Mouse (Mus musculus): ENCODE results near the gene Gm266. TPM values are rescaled to one million over a fixed set of nuclear protein-coding genes. Genes with fewer than 3 reads are reported as not detected.

Gene Gm266
- total RNA-seq, 1 experiment from 2014 or later, result not detected

DNA sequence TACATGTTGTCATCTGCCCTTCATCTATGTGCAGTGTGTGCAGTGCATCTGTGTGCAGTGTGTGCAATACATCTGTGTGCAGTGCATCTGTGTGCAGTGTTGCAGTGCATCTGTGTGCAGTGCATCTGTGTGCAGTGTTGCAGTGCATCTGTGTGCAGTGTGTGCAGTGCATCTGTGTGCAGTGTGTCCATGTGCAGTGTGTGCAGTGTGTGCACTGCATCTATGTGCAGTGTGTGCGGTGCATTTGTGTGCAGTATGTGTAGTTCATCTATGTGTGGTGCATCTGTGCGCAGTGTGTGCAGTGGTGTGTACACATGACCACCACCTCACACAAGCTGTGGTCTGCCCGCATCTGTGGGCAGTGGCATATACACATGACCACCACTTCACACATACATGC, 19.3 kb downstream of the Gm266 start:
- ATAC-seq (ENCODE audit: extremely low read depth, insufficient number of reproducible peaks, low FRiP score, poor library complexity, severe bottlenecking), result no peak

DNA sequence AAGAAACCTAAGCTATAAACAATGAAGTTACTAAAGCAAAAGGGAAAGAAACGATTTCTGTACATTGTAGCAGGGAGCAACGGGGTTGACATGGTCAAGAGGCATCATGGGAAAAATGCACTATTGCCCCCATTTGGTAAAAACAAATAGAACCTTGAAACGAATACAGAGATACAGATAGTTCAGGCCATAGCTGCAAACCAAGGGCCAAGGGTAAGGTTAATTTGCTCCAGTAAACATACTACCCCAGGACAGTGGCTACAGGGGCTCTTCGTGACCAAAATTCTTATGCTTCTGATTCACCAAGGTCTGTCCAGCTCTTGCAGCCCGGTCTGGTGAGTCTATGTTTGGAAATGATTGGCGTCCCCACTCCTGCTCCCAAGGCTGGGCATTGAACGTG, 22.1 kb downstream of the Gm266 start:
- ATAC-seq (ENCODE audit: extremely low read depth, insufficient number of reproducible peaks, low FRiP score, poor library complexity, severe bottlenecking), result no peak

DNA sequence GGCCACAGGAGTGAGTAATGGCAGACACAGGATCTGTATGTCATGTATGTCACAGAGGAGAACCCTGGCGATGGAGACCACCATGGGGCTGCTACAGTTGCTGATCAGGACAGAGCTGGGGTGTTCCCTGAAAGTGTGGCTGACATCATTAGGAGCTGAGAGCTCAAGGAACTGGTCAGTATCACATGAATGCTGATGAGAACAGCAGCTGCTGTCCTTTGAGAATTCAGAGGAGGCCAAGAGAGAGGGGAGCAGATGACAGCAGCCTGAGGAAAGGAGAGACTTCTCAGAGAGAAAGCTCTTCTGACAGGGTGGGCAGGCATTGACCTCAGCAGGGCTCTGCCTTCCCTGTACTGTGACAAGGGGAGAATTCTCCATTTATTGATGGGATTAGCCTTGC, 27.9 kb downstream of the Gm266 start:
- ATAC-seq (ENCODE audit: extremely low read depth, insufficient number of reproducible peaks, low FRiP score, poor library complexity, severe bottlenecking), result no peak

DNA sequence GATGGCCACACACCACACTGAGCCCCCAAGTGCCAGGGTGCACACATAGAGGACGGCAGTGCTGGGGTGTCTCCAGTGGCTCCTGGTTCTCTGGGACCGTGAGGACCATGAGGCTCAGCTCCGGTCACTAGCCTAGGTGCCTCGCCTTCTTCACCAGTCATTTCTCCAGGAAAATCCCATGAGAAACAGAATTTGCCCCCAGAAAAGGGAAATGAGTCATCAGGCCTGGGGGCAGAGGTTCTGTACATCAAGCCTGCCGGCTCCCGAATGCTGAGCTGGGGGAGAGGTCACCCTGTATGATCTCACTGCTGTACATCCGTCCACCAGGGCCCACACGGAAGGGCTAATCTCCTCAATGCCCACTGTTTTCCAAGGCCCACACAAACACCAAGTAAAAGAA, 29.8 kb downstream of the Gm266 start:
- no peak for ATAC-seq (ENCODE audit: extremely low read depth, insufficient number of reproducible peaks, low FRiP score, poor library complexity, severe bottlenecking)

DNA sequence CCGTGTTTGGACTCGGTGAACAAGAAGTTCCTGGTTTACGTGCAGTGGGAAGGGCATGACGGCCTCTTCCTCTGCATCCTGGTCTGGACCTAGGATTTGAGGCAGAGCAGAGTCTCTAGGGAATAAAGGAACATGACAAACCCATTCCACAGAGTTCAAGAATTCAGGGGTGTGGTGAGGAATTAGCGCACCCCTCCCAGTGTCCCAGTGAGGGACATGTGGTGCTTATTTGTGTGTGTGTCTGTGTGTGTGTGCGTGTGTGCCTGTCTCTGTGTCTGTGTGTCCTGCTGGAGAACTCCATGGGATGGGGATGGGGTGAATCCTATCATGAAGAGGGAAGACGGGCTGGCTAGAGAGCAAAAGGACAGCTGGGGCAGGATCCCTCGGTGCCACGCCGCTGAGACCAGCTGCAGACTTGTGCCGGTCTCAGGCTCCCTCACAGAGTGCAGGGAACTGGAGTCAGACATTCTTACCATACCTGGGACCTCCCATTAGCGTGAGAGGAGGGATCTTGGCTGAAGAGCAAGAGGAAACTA, 30.2 kb downstream of the Gm266 start:
- ATAC-seq (ENCODE audit: extremely low read depth, insufficient number of reproducible peaks, low FRiP score, poor library complexity, severe bottlenecking), result no peak

DNA sequence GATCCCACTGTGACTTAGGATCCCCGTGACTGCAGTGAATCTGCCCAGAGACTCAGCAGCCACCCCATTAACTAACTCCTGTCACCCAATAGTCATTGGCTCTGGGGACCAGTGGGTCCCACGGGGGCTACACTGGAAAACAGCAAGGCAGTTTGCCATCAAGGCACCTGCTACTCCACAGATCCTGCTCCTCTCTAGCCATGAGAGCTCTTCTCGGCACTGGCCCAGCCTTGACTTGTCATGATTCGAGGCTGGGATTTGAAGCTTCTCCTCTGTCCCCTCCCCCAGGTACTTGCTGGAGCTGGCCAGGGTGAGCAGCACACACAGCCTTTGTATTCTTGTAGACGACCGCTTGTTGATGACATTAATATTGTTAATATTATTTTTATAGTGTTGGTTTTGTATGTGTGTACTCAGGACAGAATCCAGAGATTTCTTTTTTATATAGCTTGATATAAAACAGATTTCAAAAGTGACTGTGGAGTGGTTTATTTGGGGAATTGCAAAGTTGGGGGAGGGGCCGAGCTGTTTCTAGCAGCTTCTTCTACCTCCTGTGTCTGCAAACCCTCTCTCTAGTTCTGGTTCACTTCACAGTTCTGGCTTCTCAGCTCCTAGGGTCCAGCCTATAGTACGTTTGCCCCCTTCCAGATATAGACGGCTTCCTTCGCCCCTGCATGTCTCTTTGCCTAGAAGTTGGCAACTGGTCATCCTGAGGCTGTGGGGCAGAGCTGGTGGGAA, 30.9 kb downstream of the Gm266 start:
- ATAC-seq (ENCODE audit: extremely low read depth, insufficient number of reproducible peaks, low FRiP score, poor library complexity, severe bottlenecking), result no peak

DNA sequence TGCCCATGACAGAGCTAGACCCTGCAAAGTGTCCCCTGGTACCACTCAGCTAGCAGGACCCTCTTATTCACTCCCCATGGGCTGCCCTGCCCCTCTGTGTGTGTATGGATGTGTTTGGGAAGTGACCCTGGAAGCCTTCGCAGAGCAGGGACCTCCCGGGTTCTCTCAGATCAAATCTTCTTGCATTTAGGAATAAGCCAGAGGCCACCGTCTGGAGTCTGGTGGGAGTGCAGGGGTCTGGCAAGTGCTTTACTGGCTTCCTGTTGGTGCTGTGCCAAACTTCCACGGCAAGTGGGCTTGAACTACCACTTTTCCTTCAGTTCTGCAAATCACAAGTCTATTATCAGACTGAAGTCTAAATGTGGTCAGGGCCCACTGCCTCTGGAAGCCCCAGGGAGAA, 31.6 kb downstream of the Gm266 start:
- ATAC-seq (ENCODE audit: extremely low read depth, insufficient number of reproducible peaks, low FRiP score, poor library complexity, severe bottlenecking), result no peak

DNA sequence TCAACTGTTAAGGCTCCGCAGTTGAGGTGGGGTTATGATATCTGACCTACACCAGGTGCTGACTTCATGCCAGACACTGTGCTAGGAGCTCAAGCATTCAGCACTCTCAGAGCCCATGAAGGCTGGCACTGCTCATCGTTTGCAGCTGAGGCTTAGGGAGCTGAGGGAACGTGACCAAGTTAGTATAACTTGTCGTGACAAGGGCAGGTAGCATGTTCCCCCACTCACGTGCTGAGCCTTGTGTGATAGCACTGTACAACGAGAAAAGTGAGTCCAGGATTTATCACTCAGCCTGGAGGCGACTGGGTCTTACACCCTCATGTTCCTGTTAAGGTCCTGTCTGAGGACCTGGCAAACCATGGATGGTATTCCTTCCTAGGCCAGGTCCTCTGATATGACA, 34.1 kb downstream of the Gm266 start:
- ATAC-seq (ENCODE audit: extremely low read depth, insufficient number of reproducible peaks, low FRiP score, poor library complexity, severe bottlenecking), result no peak

DNA sequence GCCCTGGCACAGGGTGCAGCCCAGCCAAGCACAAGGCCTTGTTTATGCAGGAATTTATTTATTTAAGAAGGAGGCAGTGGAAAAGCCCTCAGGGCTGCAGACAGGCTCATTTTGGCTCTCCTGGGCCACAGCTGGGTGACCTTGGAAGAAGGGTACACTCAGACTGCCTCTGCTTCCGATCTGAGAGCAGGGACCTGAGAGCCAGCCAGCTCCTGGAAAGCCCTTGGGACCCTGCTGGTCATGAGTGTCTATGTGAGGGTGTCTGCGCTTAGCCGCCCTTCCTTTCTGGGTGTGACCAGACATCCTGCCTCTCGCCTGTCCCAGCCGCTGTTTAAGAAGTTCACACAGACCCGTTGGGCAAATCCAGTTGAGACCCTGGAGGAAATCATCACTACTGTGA, 35.3 kb downstream of the Gm266 start:
- ATAC-seq (ENCODE audit: extremely low read depth, insufficient number of reproducible peaks, low FRiP score, poor library complexity, severe bottlenecking), result no peak

DNA sequence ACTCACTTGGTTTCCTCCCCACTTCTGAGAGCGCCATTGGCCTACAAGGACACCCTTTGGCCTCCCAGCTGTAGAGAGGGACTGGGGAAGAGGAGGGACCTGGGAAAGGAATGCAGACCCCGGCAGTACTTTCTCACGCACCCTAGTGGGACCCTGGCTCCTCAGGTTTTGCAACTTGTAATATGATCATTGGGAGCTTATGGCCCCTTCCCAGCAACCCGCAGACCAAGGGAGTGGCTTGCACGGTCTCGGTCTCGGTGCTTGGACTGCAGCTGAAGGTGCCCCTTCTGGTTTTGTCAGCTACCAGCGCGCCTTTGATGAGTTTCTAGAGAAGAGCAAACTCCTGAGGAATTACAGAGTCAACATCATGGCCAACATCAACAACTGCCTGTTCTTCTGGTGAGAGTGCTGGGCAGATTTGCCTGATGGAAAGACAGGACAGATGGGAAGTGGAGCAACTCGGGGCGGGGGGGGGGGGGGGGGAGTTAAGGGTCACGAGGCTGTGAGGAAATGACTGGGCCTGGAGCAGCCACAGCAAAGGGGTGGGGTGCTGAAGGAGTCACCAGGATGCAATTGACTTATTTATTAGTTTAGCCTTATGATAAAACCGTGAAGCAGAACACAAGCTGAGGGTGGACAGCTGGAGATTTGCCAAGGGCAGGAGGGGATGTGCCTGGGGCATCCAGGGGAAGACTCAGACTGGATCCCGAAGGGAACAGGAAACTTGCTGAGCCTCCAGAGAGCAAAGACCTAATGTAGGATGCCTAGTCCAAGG, 36.5 kb downstream of the Gm266 start:
- ATAC-seq (ENCODE audit: extremely low read depth, insufficient number of reproducible peaks, low FRiP score, poor library complexity, severe bottlenecking), result no peak

DNA sequence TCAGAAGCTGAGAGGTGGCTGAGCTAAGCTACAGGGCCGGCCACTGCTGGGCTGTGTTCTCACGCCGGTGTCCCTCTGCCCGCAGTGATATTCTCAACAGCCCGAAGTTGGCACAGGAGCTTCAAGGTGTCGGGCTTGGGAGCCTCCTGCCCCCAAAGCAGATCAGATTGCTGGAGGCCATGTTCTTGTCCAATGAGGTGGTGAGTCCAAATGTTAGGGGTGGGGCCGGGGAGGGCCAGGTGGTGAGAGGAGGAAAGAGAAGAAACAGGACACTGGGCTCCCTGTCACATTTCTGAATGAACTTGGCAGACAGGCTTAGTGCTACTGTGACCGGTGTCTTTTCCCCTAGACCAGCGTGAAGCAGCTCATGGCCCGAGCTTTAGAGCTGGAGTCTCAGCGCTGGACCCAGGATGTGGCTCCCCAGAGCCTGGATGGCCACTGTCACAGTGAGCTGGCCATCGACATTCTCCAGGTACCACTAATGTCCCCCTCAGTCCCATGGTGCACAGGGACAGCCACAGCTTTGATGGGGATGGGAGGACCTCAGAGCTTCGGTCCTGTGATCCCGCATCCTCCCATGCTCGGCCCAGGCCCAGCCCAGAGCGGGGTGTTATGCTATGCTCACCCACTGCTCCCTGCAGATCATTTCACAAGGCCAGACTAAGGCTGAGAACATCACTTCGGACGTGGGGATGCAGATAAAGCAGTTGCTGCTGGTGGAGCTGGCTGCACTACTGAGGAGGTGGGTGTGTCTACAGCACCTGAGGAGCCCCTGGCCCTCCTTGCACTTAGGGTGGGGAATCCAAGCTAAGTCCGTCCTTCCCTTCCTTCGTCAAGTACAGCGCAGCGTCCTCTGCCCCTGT, 37.5 kb downstream of the Gm266 start:
- ATAC-seq (ENCODE audit: extremely low read depth, insufficient number of reproducible peaks, low FRiP score, poor library complexity, severe bottlenecking), result no peak

DNA sequence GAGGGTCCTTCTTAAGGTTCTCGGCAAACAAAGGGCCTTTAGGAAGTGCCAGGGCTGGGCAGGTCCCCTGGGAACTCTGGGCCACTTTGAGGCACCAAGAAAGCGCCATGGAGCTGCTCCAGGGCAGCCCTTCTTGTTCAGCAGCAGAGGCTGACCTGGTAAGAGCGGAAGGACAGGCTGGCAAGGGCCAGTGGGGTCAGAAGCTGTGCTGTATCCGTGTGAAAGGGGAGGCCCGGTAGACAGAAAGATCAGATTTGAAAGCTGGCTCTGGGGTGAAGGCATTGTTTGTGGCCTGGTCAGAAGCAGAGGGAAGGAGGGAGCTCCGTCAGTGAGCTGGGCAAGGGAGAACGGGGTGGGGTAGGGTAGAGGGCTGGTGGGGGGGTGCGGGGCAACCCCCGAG, 38.3 kb downstream of the Gm266 start:
- no peak for ATAC-seq (ENCODE audit: extremely low read depth, insufficient number of reproducible peaks, low FRiP score, poor library complexity, severe bottlenecking)

DNA sequence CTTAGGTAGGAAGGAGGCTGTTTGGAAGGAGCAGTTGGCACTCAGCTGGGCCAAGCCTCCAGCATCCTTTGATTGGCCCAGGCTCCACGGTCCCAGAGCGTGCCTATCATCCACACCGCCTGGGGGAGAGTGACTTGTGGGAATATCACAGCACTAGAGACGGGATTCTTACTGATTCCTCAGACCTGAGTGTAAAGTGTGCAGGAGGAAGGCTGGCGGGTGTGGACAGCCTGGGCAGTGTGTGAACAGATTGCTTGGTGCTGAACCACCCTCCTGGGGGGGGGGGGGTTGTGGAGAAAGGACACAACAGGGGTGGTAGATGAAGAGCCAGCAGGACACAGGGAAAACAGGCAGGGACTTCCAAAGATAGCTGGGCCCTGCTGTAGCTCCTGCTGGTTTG, 38.9 kb downstream of the Gm266 start:
- no peak for ATAC-seq (ENCODE audit: extremely low read depth, insufficient number of reproducible peaks, low FRiP score, poor library complexity, severe bottlenecking)

DNA sequence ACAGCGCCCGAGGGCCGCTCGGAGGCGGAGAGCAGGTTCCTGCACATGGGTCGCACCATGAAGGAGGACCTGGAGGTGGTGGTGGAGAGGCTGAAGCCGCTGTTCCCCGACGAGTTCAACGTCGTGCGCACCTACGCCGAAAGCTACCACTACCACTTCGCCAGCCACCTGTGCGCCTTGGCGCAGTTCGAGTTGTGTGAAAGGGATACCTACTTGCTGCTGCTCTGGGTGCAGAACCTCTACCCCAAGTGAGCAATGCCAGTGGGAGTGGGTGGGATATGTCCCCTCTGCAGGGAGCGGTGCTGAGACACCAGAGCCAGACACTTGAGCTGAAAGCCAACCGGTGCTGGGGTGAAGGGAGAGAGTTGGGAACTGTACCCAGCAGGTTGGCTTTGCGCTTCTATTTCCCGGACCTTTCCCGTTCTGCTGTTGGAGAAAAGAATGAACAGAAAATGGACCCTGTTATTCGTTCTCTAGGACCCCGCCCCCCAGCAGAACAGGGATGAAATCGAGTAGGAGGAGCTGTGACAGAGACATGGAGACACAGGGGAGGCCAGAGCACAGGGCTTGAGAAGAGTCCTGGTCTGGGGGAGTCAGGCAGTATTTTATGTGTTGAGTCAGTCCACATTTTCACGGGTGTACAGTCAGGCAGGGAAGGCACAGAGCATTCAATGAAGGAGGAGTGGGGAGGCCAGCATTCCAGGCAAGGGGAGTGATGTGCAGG, 39.6 kb downstream of the Gm266 start:
- no peak for ATAC-seq (ENCODE audit: extremely low read depth, insufficient number of reproducible peaks, low FRiP score, poor library complexity, severe bottlenecking)

DNA sequence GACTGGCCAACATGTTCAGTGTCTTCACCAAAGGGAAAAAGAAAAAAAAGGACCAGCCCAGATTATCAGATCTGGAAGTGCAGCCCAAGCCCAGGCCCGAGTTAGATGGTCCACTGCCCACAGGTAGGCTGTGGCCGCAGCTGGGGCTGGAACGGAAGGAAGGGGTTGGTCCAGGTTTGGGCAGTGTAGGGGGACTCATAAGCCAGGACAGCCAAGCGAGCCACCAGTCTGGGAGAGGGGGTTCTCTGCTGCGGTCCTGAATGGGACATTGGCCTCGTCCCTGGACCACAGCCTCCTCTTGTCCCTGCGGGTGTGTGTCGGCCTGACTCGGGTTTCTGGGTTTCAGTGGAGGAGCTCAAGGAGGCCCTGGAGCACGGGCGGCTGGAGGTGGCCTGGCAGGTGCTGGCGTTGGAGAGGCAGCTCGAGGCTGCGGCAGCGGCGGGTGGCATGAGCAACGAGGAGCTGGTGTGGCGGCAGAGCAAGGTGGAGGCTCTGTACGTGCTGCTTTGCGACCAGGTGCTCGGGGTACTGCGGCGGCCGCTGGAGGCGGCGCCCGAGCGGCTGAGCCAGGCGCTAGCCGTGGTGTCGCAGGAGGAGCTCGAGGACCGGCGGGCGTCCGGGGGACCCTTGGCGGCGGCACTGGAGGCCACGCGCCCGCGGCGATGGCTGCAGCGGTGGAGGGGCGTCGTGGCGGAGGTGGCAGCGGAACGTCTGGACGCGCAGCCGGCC, 40.3 kb downstream of the Gm266 start:
- no peak for ATAC-seq (ENCODE audit: extremely low read depth, insufficient number of reproducible peaks, low FRiP score, poor library complexity, severe bottlenecking)

DNA sequence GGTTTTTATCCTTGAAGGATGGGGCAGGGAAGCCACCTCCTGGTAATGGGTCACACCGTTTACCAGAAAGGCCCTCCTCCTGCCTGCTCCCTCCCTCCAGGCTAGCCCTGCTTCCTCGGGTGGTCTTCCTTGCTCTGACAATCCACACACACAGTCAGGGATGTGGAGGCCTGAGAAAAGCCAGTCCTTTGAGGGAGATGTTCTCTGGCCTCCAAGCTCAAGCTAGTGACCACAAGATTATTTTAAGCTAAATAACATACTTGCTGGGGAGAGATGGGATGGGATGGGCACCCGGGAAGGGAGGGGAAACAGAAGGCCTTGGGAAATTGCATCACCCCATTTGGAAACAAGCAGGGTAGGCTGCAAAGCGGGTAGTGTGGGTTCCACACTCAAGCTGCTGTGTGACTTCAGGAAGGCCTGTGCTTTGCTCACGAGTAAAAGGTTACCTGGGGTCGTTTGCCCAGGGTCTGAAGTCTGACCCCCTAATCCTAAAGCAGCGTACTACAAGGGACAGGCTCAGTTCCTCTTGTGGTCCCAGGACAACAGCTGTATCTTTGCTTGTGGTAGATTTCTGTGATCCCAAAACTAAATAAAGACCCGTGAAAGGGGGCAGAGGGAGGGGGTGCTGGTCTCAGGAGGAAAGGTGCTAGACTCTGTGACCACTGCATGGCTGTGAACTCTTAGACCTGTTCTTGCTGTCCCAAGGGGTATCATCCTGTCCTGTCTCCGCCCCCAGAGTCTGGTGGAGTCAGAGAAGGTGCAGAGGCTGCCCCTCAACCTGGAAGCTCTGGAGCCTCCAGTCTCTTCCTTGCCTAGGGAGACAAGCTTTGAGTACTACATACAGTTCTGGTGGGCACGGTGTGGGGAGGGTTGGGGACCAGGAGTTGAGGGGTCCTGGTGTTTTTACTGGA, 41.4 kb downstream of the Gm266 start:
- ATAC-seq (ENCODE audit: extremely low read depth, insufficient number of reproducible peaks, low FRiP score, poor library complexity, severe bottlenecking), result no peak
